Mouse (Mus musculus) cerebellum, adult (tissue): ENCODE data around the gene Arpp21.
A peak's percentile ranks its signal among the peaks of the same experiment; 100 is the strongest.

Experiments
- ATAC-seq: cut with Nextera tagmentation; 2 replicates; pipeline ENCODE4 v1.9.2; 2017; ENCODE audit warnings: mild to moderate bottlenecking, moderate library complexity, mixed read lengths; ENCODE audit not compliant: insufficient number of reproducible peaks, low FRiP score, low TSS enrichment

Arpp21 gene

DNA sequence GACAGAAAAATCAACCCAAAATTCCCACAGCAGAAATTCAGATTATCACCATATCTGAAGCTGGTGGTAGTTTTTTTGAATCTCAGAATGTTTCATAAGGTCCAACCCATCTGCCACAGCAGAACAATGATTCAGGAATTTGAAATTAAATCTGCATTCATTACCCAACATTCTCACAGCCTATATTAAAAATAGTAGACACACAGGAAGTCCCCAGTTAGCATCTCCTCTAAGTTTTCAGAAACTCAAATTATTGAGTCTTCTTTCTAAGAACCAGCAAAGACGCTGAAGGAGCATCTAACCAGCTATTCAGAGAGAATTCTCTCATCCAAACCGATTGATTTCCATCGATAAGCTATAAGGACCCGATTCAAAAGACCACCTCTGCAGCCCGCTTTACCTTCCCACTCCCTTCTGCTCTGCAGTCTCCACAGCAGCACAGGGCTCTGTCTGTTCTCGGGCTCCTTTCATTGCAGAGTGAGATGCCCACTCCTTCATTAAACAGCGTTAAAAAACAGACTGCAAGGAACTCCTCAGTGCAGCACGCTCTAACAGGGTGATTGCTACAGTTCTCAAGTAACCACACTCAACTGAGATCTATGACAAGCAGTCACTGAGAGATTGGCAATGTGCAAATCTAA, 3.7 kb downstream of the Arpp21 start:
- ATAC-seq, result no peak

DNA sequence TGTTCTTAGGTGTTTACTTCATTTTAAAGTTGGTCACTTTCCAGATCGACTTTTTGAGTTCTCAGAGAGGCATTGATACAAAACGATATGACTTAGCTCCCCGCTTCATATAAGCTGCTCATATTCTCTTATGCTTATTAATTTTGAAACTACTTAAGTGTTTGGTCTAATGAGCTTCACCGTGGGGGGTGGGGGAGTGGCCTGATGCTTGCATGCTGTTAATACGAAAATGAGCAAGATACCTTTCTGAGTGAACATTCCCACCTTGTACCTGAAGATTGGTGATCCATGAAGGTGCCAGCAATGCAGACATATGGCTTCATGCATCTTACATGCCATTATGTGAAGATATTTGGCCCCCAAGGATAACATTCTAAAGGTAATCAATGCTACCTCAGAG, 4.4 kb downstream of the Arpp21 start:
- ATAC-seq, result no peak

DNA sequence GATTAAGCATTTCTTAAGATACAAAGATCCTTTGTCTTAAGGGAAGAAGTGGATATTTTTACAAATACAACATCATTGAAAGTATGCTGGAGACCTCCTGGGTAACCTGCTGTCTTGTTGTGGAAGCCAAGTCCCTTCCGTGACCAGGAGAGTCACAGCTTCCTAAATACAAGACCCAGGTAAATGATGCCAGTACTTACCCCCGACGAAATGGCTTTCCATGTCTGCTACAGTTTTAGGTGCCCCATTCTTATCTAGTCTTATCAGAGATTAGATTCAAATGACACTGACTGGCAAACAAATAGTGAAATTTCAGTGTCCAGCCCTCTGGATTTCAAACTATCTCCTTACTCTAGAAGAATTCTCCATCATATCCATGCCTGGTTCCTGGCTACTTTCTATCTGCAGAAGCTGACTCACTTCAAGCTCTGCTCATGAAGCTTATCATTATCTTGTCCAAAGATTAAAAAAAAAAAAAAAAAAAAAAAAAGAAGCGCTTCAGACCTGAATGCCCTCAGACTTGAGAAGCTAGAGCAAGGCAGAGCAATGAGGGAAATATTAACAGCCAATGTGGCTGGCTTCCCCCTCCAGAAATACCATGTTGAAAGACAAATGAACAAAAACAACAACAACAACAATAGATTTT, 4.9 kb downstream of the Arpp21 start:
- no peak for ATAC-seq

GRCm38 (mm10) chr9:112228470-112228869, 7.3 kb downstream of the Arpp21 start:
- no peak for ATAC-seq

DNA sequence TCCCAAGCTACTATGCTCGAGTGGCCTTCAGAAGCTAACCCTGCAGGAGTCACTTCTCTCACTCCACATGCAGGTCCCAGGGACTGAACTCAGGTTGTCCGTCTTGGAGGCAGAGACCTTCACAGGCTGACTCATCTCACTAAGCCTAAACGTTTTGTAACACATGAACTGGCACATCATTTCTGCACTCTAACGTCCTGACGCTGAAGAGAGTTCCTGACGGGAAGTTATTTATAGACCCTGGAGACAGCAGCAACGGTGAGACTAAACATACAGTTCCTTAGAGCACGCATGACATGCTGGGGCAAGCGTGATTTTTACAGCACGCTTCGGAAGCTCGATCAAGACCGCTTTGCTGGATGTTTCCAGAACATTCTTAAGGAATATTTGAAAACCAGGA, 8.6 kb downstream of the Arpp21 start:
- no peak for ATAC-seq

DNA sequence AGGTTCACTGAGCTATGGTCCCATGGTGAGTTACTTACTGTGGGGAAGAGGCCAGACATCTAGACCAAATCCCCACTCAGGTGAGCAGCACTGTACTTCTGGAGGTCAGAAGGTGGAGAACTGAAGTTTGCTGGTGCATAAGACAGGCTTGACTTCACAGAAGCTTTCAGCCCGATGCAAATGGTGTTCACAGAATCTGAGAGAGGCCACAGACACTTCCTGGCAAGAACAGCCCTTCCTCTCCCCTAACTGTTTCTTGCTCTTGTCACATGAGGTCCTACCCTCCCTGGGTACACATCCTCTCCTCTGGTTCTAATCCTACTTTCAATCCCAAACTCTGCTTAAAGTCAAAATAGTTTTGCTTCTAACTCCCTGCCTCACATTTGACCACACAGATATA, 9.2 kb downstream of the Arpp21 start:
- ATAC-seq, result no peak

DNA sequence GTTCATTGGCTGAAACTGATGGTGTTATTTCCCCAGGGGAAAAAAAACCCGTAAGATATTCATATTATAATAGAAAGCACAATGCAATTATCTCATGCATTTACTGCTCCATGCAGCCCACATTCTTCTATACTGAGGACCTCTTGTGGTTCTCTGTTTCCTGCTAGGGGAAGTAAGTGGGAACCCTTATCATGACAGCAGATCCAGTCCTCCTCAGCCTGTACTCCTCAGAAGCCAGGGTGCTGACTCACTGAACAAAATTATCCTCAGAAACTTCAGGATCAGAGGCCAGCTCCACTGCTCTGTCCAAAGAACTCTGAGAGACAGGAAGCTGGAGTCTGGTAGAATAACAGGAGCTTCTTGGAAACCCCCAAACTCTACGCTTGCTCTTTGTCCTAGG, 10.7 kb downstream of the Arpp21 start:
- no peak for ATAC-seq

- ATAC-seq, result no peak
These were observed 16.4 kb downstream of the Arpp21 start for GRCm38 (mm10) chr9:112219372-112219771.

DNA sequence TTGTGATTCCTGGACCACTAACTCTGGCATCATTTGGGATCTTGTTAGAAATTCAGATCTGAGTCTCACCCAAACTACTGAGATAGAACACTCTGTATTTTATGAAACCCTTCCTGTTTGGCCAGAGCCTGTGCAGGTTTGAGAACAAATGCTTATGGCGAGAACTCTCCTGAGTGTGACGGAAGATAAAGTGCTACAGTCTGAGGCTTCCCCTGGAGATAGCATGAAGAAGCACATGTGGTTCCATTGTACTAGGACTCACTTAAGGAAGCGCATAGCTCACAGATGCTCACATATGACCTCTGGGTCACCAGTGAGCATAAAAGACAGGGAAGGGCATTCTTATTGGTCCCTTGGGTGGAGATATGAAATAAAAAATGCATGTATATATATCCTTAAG, 17.5 kb downstream of the Arpp21 start:
- no peak for ATAC-seq

DNA sequence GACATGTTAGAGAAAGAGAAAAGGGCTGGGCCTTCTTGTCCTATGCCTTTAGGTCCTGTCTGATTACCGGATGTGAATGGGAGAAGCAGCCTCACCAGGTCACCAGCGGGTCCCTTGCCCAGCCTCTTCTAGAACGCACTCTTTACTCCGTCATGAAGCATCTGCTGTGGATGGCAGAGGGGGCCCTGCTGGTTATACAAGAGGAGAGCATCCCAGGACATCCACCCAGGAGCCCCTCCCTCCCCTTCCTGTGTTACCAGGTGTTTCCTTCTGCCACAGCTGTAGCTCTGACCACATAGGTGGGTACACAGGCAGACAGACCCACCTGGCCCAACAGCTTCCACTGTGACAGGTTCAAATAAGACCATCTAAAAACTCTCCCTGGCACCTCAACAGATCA, 18.6 kb downstream of the Arpp21 start:
- ATAC-seq, result no peak

GRCm38 (mm10) chr9:112215030-112215806, 20.5 kb downstream of the Arpp21 start:
- ATAC-seq, result no peak

GRCm38 (mm10) chr9:112213411-112214255, 22.1 kb downstream of the Arpp21 start:
- peak; percentile 63 for ATAC-seq

DNA sequence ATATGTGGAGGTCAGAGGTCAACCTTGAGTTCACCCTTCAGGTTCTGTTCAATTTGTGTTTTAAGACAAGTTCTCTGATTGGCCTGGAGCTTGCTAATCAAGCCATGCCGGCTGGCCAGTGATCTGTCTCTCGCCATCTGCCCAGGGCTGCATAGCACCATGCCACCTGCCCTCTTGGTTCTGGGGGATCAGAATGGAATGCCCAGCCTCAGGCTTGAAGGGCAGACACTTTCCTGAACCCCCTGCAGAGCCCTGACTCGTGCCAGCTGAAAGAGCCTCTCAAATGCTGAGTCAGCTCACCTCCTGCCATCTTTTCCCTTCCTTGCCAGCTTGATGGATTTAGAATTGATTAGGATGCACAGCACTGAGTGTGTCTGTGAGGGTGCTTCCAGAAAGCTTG, 25.9 kb downstream of the Arpp21 start:
- ATAC-seq, result peak; percentile 86

DNA sequence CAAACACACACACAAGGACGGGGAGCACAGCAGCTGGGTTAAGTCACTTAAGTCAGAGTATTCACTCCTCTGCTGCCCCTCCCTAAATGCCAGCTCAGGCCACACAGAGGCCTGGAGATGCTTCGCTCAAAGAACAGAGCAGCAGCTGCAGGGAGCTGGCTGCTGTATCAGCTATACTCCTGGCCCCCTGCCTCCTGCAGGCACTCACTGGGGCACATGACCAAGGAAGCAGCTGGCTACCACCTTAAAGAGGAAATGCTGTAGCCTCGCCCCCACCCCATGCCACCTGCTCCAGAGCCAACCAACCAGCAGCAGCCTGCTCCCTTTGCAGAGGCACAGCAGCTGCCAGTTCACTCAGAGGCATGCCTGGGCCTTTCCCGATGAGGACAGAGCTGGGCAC, 28.0 kb downstream of the Arpp21 start:
- ATAC-seq, result no peak

- ATAC-seq, result no peak
These were observed 37.4 kb downstream of the Arpp21 start for GRCm38 (mm10) chr9:112198296-112198695.

DNA sequence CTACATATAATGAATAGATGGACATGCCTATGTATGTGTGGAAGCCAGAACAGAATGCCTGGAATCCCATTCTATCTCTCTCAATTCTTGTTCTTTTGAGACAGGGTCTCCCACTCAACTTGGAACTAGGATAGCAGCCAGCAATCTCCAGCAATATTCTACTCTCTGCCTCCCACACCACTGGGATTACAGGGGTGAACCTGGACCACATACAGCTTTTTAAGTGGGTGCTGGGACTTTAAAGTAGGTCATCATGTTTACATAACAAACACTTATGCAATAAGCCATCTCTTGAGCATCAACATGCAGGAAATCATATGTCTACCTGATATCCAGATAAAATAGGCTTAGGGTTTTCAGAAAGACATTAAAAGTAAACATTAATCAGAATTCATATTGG, 41.7 kb downstream of the Arpp21 start:
- no peak for ATAC-seq

GRCm38 (mm10) chr9:112189394-112189793, 46.3 kb downstream of the Arpp21 start:
- ATAC-seq, result no peak

GRCm38 (mm10) chr9:112188358-112188893, 47.3 kb downstream of the Arpp21 start:
- ATAC-seq, result no peak; the same call in 1 of the 2 replicates

DNA sequence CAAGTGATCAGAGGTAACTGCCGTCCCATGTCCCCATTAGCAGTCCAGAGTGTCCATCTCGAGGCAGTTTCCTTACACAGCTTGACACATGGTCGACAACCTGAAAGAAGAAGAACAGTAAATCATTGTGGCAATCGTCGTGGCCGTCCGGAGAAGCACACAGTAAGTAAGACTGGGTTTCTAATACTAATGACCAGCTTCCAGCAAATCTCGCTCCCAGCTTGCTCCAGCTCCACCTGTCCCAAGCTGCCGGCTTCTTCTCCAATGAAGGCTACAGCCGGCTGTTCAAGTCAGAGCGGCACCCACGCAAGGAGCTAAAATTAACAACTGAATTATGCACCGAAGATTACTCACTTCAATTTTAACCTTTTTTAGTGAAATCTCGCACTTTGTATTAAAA, 48.1 kb downstream of the Arpp21 start:
- ATAC-seq, result no peak
